Mouse (Mus musculus) lung, postnatal 0 days (tissue): Measurements from ENCODE around the gene Crim1.

Experiments
- CTCF ChIP-seq: IDR thresholded peaks from 2 replicates; pipeline ENCODE4 v1.5.1; 2016; ENCODE audit warnings: antibody characterized with exemption, mild to moderate bottlenecking
- EP300 ChIP-seq: IDR thresholded peaks from 2 replicates; pipeline ENCODE4 v1.6.1; 2016; ENCODE audit warnings: antibody characterized with exemption, mild to moderate bottlenecking, control low read depth

DNA sequence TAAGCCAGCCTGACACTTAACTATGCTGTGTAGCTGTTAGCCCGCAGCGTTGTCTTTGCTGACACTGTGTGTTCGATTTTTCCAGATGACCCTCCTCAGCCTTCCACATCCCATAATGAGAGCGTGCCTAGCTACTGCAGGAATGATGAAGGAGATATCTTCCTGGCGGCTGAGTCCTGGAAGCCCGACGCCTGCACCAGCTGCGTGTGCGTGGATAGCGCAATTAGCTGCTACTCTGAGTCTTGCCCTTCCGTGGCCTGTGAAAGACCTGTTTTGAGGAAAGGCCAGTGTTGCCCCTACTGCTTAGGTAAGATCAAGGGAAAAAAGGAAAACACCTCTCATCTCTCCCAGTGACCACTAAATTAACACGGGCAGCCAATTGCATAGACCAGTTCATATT is 154.8 kb downstream of the Crim1 start:
- no peak for TF ChIP-seq CTCF
- no peak for TF ChIP-seq EP300
